Mouse (Mus musculus) adrenal gland, postnatal 0 days (tissue): ENCODE measurements around the gene Ppme1. TPM values are rescaled to one million over a fixed set of nuclear protein-coding genes. Genes with fewer than 3 reads are reported as not detected.

ENCODE experiments used
- polyA plus RNA-seq: library from polyadenylated mRNA; unstranded; fragments of >200 nt; fragmentation: Nextera tagmentation; extraction: Ambion mirVana; gene quantifications from 2 replicates; pipeline ENCODE4 v1.2.1, GENCODE M21; 2015

Ppme1 gene
- 31.2 and 35.7 TPM in 2 replicates for polyA plus RNA-seq

GRCm38 (mm10) chr7:100371495-100372451 lies at the start of gene Ppme1, which contains the start of gene C2cd3:
Ppme1 (minus strand) TSS chr7:100372307.
C2cd3 (plus strand) TSS chr7:100372233.

DNA sequence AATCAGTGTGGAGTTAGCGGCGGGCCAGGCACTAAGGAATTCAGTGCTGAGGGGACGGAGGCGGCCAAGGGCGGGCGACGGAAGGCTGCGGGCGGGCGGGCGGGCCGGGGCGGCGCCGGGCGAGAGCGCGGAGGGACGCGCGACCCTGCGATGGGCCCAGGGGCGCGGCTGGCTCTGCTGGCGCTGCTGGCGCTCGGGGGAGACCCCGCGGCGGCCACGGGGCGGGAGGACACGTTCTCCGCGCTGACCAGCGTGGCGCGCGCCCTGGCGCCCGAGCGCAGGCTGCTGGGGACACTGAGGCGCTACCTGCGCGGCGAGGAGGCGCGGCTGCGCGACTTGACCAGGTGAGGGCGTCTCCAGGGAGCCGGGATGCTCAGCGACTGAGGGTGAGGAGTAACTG lies 86.7 kb downstream of the Ppme1 start, which contains the start of gene P4ha3:
Gene P4ha3, plus strand, starts transcription at position 138 of the 400 bp plus-strand sequence.

Other genes with a start within 250 kb of the Ppme1 start
- gene Lipt2, start 213.0 kb downstream of the Ppme1 start, polyA plus RNA-seq = 14.0 and 17.5 TPM in 2 replicates
- 6.1 and 8.0 TPM in 2 replicates for gene Kcne3, start 195.8 kb downstream of the Ppme1 start, polyA plus RNA-seq
- gene Pgm2l1, start 144.9 kb downstream of the Ppme1 start, polyA plus RNA-seq = 2.0 and 5.6 TPM in 2 replicates
- gene P4ha3, start 86.8 kb downstream of the Ppme1 start, polyA plus RNA-seq = 2.3 and 3.8 TPM in 2 replicates
- 7.0 and 7.6 TPM in 2 replicates for gene C2cd3, start 74 bp downstream of the Ppme1 start, polyA plus RNA-seq
- gene Ucp3, start 100.7 kb upstream of the Ppme1 start, polyA plus RNA-seq = 0.76 and 1.1 TPM in 2 replicates
- 205 and 275 TPM in 2 replicates for gene Ucp2, start 121.0 kb upstream of the Ppme1 start, polyA plus RNA-seq
- 0.30 and 0.48 TPM in 2 replicates for gene Dnajb13, start 142.7 kb upstream of the Ppme1 start, polyA plus RNA-seq
- 10.5 and 14.4 TPM in 2 replicates for gene Coa4, start 164.8 kb upstream of the Ppme1 start, polyA plus RNA-seq
- 74.6 and 94.8 TPM in 2 replicates for gene Rab6a, start 235.1 kb upstream of the Ppme1 start, polyA plus RNA-seq
- gene Mrpl48, start 236.0 kb upstream of the Ppme1 start, polyA plus RNA-seq = 102 and 107 TPM in 2 replicates